Mouse (Mus musculus) gastrocnemius, postnatal 25 days (tissue): ENCODE results near the gene Bbs9. TPM values are rescaled to one million over a fixed set of nuclear protein-coding genes. Genes with fewer than 3 reads are reported as not detected.
"Not testable (repeated sequence)": the region's sequence is repeated elsewhere in the genome, so short reads cannot be mapped to it uniquely, and the experiment has no call there.

Experiments
- DNase-seq: peaks from one replicate; pipeline ENCODE4 v3.0.0; 2022
- long read RNA-seq, 2 experiments: library from polyadenylated mRNA; stranded (forward); transcript quantifications; one replicate each; pipeline ENCODE4 v2.0.0; 2021
- total RNA-seq, 2 experiments: library from RNA; stranded (reverse); gene quantifications; 1 replicate in 1 of 2; 2 replicates in 1 of 2; pipeline ENCODE4 v1.2.3; 2021

Bbs9 gene
- total RNA-seq = 1 to 10 TPM; 7.3 to 7.8 TPM
- long read RNA-seq, experiment 1, partial matches to known transcripts = 1 of 2 reads
- long read RNA-seq, experiment 1, other reads (novel, unspliced or antisense) = 0 of 2 reads
- long read RNA-seq, experiment 2, partial matches to known transcripts = 2 of 8 reads
- long read RNA-seq, experiment 2, other reads (novel, unspliced or antisense) = 4 of 8 reads

- peak; percentile 92 for DNase-seq
These were observed at the start of gene Bbs9 for GRCm38 (mm10) chr9:22475424-22475868. Gene Bbs9 (plus strand): TSS chr9:22475715.

DNA sequence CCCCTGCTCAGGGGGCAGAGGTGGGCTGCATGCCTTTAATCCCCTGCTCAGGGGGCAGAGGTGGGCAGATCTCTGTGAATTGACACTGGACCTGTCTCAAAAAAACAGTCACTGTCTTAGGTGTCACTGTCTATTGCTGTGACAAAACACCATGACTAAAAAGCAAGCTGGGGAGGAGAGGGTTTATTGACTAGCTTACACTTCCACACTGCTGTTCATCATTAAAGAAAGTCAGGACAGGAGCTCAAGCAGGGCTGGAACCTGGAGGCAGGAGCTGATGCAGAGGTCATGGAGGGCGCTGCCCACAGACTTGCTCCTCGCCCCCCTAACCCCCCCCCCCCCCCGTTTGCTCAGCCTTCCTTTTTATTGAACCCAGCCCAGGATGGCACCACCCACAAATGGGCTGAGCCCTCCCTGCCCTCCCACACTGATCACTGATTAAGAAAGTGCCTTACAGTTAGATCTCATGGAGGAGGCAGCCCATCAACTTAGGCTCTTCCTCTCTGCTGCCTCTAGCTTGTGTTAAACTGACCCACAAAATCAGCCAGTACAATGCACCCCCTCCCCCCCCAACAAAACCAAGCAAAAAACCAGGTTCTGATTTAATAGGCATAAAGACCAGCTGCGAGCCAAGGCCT is 47.4 kb upstream of the Bbs9 start:
- no peak for DNase-seq

GRCm38 (mm10) chr9:22428666-22429410 is 46.7 kb upstream of the Bbs9 start:
- no peak for DNase-seq

DNA sequence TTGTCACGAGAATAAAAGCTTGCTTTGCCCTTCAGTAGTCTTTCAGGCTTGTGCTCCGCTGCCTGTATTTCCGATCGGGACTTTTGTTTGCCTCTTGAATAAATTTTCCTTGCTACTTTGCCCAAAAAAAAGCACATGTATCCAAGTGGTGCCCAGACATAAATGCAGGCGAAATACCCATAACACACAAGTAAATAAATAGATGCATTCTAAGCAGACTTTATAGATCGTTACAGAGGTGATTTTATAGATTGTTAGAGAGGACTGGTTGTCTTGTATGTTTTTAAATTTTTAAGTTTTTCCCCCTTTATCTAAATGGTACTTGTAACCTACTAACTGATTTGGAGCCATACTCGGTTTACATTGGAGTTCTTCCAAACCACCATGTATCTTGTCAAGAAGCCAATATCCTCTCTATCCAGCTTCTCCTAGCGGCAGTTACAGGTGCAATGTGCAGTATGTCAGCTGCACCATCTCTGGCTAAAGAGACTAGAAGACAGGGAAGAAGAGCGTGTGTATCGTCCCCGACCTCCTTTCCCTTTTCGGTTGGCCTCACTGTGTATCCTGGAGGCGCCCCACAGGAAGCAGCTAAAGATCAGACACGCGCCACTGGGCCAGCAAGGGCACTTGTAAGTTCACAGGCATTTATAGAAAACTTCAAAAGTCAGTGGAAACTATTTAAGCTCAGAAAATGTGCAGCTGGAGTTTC is 45.8 kb upstream of the Bbs9 start:
- DNase-seq = no peak

- DNase-seq = no peak
These were observed 45.1 kb upstream of the Bbs9 start for GRCm38 (mm10) chr9:22430315-22430840.

DNA sequence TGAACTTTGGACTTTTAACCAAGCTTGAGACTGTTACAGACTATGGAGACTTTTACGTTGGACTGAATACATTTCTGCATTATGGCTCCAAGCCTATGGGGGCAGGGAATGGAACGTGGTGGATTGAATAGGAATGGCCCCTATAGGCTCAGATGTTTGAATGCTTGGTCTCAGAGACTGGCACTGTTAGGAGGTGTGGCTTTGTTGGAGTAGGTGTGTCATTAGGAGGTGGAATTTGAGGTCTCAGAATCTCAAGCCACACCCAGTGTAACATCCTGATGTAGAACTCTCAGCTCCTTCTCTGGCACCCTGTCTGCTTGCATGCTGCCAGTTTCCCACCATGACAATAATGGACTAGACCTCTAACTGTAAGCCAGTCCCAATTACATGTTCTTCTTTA is 42.3 kb upstream of the Bbs9 start:
- no peak for DNase-seq

DNA sequence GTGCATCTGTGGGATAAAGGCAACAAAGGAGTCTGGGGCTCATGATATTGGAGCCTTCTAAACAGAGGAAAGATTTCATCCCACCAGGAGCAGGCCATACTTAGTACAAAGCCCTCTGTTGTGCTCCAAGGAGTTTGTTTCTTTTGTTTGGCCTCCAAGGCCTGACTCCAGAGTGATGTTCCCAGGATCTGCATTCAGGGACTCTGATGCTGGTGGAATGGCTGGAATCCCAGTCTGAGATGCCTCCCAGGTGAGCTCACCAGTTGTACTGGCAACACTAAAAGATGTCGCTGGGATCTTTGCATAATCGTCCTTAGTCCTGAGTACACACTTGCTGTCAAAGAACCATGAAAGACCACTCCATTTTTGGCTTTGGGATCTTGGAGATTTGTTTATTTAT is 41.4 kb upstream of the Bbs9 start:
- DNase-seq = no peak

GRCm38 (mm10) chr9:22438826-22439225 is 36.7 kb upstream of the Bbs9 start:
- DNase-seq = no peak

- DNase-seq = no peak
These were observed 32.4 kb upstream of the Bbs9 start for GRCm38 (mm10) chr9:22443157-22443556.

GRCm38 (mm10) chr9:22445123-22445522 is 30.4 kb upstream of the Bbs9 start:
- no peak for DNase-seq

- DNase-seq = no peak
These were observed 28.3 kb upstream of the Bbs9 start for GRCm38 (mm10) chr9:22447213-22447612.

DNA sequence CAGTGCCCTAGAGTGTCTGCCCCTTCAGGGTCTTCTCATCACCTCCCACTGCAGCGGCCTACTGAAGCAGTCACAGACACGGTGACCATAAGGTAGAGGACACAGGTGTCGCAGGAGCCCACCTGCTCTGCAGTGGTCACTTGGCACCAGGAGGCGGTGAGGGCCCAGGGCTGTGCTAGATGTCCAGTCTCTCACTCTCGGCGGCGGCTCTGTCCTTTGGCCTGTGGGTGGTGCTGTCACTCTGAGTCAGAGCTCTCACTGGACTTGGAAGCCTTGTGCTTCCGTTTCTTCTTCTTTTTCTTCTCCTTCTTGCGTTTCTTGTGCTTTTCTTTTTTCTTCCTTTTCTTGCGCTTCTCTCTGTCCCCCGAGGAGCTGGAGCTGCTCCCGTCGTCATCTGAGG is 27.1 kb upstream of the Bbs9 start:
- no peak for DNase-seq

GRCm38 (mm10) chr9:22449209-22449608 is 26.3 kb upstream of the Bbs9 start:
- no peak for DNase-seq

DNA sequence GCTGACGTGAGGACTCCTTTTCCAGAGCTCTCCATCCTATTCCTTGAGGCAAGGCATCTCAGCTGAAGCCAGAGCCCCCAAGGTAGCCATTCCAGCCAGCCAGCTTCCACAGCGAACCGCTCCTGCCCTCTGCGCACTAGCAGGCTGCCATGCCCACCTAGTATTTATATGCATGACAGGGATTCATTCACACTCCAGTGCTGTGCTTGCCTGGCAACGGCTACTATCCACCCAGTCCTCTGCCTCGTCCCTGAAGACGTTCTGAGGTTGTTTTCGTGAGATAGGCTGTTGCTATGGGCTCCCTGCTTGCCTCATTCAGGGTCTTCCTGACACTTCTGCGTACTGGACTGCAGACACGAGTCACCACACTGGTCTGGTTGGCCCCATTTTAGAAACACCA is 22.8 kb upstream of the Bbs9 start:
- DNase-seq = no peak

- DNase-seq = no peak
These were observed 22.0 kb upstream of the Bbs9 start for GRCm38 (mm10) chr9:22453501-22453924.

- DNase-seq = not testable (repeated sequence)
These were observed 21.5 kb upstream of the Bbs9 start, which contains the start of gene Gm17545 for GRCm38 (mm10) chr9:22453990-22454389. Gene Gm17545 (plus strand): TSS chr9:22454290.

DNA sequence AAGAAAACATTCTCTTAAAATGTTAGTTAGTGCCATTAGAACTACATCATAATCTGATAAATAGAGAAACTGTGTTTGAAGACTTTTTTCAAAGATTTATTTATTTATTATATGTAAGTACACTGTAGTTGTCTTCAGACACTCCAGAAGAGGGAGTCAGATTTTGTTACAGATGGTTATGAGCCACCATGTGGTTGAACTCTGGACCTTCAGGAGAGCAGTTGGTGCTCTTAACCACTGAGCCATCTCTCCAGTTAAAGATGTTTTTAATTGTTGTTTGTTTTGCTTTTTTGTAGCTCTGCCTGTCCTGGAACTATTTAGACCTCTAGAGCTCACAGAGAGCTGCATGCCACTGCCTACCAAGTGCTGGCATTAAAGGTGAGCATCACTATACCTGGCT is 20.5 kb upstream of the Bbs9 start:
- DNase-seq = no peak

GRCm38 (mm10) chr9:22457142-22457835 is 18.2 kb upstream of the Bbs9 start:
- DNase-seq = no peak

GRCm38 (mm10) chr9:22461946-22462345 is 13.6 kb upstream of the Bbs9 start:
- DNase-seq = peak; percentile 51

DNA sequence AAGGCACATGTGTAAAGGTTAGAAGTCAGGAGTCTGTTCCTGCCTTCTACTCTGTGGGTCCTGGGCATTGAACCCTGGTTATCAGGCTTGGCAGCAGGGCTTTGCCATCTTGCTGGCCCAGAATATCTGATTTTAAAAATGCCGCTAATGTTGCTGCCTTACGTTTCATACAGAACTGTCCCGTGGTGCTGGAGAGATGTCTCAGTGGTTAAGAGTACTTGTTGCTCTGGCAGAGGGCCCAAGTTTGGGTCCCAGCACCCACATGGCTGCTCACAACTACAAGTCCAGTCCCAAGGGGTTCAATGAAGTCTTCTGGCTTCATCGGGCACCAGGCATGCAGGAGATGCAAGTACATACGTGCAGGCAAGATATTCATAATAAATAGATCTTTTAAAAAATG is 9.3 kb upstream of the Bbs9 start:
- DNase-seq = no peak

DNA sequence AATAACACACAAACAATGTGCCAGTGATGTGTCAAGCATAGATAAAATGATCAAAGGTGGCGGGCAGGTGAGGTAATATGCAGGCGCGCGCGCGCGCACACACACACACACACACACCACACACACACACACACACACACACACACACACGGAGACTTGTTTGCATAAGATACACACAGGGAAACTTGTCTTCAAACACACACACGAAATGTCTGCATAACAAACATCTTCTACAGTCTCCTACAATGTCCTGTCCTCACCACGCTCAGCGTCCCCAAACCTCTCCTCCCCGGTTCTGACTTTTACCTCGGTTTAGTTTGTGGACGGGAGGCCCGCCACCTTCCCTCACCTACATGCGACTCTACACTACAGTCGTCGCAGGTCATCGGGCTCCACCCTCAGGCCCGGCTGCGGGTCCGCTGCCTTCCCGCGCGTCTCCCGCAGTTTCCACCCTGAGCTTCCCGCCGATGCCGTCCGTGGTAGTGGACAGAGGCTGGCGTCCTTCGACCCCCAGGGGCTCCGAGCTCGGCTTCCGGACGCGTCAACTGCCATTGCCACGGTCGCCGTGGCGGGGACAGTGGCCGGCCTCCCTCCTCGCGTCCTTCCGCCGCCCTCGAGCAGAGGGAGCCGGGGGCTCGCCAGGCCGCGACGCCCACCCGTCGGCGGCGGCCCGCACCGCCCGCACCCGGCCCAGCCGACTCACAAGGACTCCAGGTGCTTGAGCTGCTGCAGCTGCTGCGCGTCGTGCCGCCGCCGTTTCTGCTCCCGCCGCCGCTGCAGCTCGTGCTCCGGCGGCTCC is 7.9 kb upstream of the Bbs9 start:
- DNase-seq = peak; percentile 29
